Mouse (Mus musculus) heart, postnatal 0 days (tissue): ENCODE results near the gene Skil. TPM values are rescaled to one million over a fixed set of nuclear protein-coding genes. Genes with fewer than 3 reads are reported as not detected.

Source experiments
- ATAC-seq: fragments of 200-750 bp; cut with Nextera tagmentation; 2 replicates; pipeline ENCODE4 v1.8.0; 2017; ENCODE audit warnings: low read depth, moderate number of reproducible peaks, moderate library complexity; ENCODE audit not compliant: insufficient read depth
- DNase-seq: peaks from one replicate; pipeline ENCODE4 v3.0.0-alpha.2; 2016; ENCODE audit warnings: low spot score
- H3K27ac ChIP-seq: fragments of 300-500 bp; sonication (generic); 2 replicates; pipeline ENCODE4 v1.5.1; 2014; ENCODE audit warnings: low read depth, mild to moderate bottlenecking
- H3K27me3 ChIP-seq: fragments of 300-500 bp; sonication (generic); 2 replicates; pipeline ENCODE4 v1.6.1; 2014; ENCODE audit warnings: low read length, mixed read lengths; ENCODE audit not compliant: control insufficient read depth, insufficient read depth
- H3K36me3 ChIP-seq: fragments of 300-500 bp; sonication (generic); replicated peaks from 2 replicates; pipeline ENCODE4 v1.6.1; 2014; ENCODE audit warnings: low read length, mixed read lengths; ENCODE audit not compliant: control insufficient read depth, insufficient read depth
- H3K4me1 ChIP-seq: fragments of 300-500 bp; sonication (generic); 2 replicates; pipeline ENCODE4 v1.6.1; 2014; ENCODE audit warnings: antibody characterized with exemption; ENCODE audit not compliant: control insufficient read depth, insufficient read depth
- H3K4me2 ChIP-seq: fragments of 300-500 bp; sonication (generic); 2 replicates; pipeline ENCODE4 v1.6.1; 2014; ENCODE audit warnings: low read depth, mild to moderate bottlenecking, low read length, moderate library complexity
- H3K4me3 ChIP-seq: fragments of 300-500 bp; sonication (generic); 2 replicates; pipeline ENCODE4 v1.5.1; 2014; ENCODE audit warnings: low read depth, low read length
- H3K9ac ChIP-seq: fragments of 300-500 bp; sonication (generic); replicated peaks from 2 replicates; pipeline ENCODE4 v1.6.1; 2014; ENCODE audit warnings: low read depth, low read length, mixed read lengths
- H3K9me3 ChIP-seq: fragments of 300-500 bp; sonication (generic); replicated peaks from 2 replicates; pipeline ENCODE4 v1.6.1; 2016; ENCODE audit warnings: low read length; ENCODE audit not compliant: control insufficient read depth
- CTCF ChIP-seq: IDR thresholded peaks from 2 replicates; pipeline ENCODE4 v1.5.1; 2016; ENCODE audit warnings: antibody characterized with exemption, control low read depth, low read depth
- EP300 ChIP-seq: IDR thresholded peaks from 2 replicates; pipeline ENCODE4 v1.6.1; 2016; ENCODE audit warnings: antibody characterized with exemption, low read depth
- WGBS: fragments of 180-500 bp; shearing (Covaris S2); extraction: QIAGEN DNeasy Blood & Tissue Kit; methylation state at CpG from one replicate; pipeline ENCODE4 v1.1.7; 2014; 5-methylcytosine and 5-hydroxymethylcytosine counted together
- polyA plus RNA-seq: library from polyadenylated mRNA; unstranded; fragments of >200 nt; fragmentation: Nextera tagmentation; extraction: Ambion mirVana; gene quantifications from 2 replicates; pipeline ENCODE4 v1.2.1, GENCODE M21; 2015
- total RNA-seq: library from RNA; depleted of rRNA; stranded (reverse); fragments of >200 nt; gene quantifications from 2 replicates; pipeline ENCODE4 v1.2.3, GENCODE M21; 2014; ENCODE audit warnings: low replicate concordance

Gene Skil
- total and polyA plus RNA-seq, 2 experiments from 2014 or later: 10.7 to 13.1 TPM

- no peak for TF ChIP-seq EP300
- TF ChIP-seq CTCF: no peak
- H3K36me3 ChIP-seq: peaks cover 14% of the 10 kb centered on the region
- no peak overlapping the region for H3K9ac ChIP-seq
- peak overlapping the region; percentile 58 for H3K27ac ChIP-seq
- no peak overlapping the region for H3K4me2 ChIP-seq
- DNase-seq: peak; percentile 45
- no peak overlapping the region for H3K4me3 ChIP-seq
- H3K9me3 ChIP-seq: no peaks in the 10 kb centered on the region
- 0 out of 2 replicates have a peak, but pooled peaks cover 8% of the 10 kb centered on the region for H3K4me1 ChIP-seq
- WGBS: 48% methylated on average over 8 of the region's 8 CpGs
- H3K27me3 ChIP-seq: no peaks in the 10 kb centered on the region
- no peak for ATAC-seq
Measured at GRCm38 (mm10) chr3:31054888-31055287, 40.0 kb upstream of the Skil start.

- ATAC-seq (peak; percentile 79), DNase-seq (peak; percentile 73)
- H3K9ac ChIP-seq: peak overlapping the region; percentile 40
- peak overlapping the region; percentile 50 for H3K4me3 ChIP-seq
- TF ChIP-seq EP300: no peak
- TF ChIP-seq CTCF: peak; percentile 32
- H3K4me2 ChIP-seq: peak overlapping the region; percentile 60
- no peaks in the 10 kb centered on the region for H3K27me3 ChIP-seq
- H3K9me3 ChIP-seq: no peaks in the 10 kb centered on the region
- 0 out of 2 replicates have a peak, but pooled peaks cover 8% of the 10 kb centered on the region for H3K4me1 ChIP-seq
- H3K27ac ChIP-seq: peak overlapping the region; percentile 94
- H3K36me3 ChIP-seq: peaks cover 1% of the 10 kb centered on the region
- 16% methylated on average over 17 of the region's 17 CpGs for WGBS
Measured at GRCm38 (mm10) chr3:31056047-31056650, 38.7 kb upstream of the Skil start.

GRCm38 (mm10) chr3:31056651-31057627, 37.9 kb upstream of the Skil start:
- Histone ChIP-seq H3K4me1 (0 out of 2 replicates have a peak, but pooled peaks cover 8% of the 10 kb centered on the region), H3K27me3 (no peaks in the 10 kb centered on the region), H3K36me3 (no peaks in the 10 kb centered on the region), H3K4me3 (peak overlapping the region; percentile 50), H3K9me3 (no peaks in the 10 kb centered on the region), H3K27ac (peak overlapping the region; percentile 94), H3K9ac (peak overlapping the region; percentile 40), H3K4me2 (peak overlapping the region; percentile 60)
- under 1% methylated on average over 30 of the region's 30 CpGs for WGBS
- ATAC-seq: peak; percentile 91
- peak; percentile 95 for DNase-seq
- TF ChIP-seq CTCF: peak; percentile 98
- TF ChIP-seq EP300: peak; percentile 52; the same call in 1 of the 2 replicates

GRCm38 (mm10) chr3:31060745-31061102, 34.1 kb upstream of the Skil start:
- ATAC-seq (no peak), DNase-seq (no peak)
- Histone ChIP-seq H3K9me3 (no peaks in the 10 kb centered on the region), H3K36me3 (no peaks in the 10 kb centered on the region), H3K4me1 (no peaks in the 10 kb centered on the region), H3K9ac (no peak overlapping the region), H3K27ac (peak overlapping the region; percentile 39; the same call in 1 of the 2 replicates), H3K4me2 (peak overlapping the region; percentile 36; the same call in 1 of the 2 replicates), H3K4me3 (no peak overlapping the region), H3K27me3 (no peaks in the 10 kb centered on the region)
- TF ChIP-seq CTCF (no peak), EP300 (no peak)
- 80% methylated on average over 8 of the region's 8 CpGs for WGBS

- no peaks in the 10 kb centered on the region for H3K27me3 ChIP-seq
- H3K9me3 ChIP-seq: no peaks in the 10 kb centered on the region
- no peak overlapping the region for H3K9ac ChIP-seq
- no peaks in the 10 kb centered on the region for H3K4me1 ChIP-seq
- peak overlapping the region; percentile 36; the same call in 1 of the 2 replicates for H3K4me2 ChIP-seq
- H3K27ac ChIP-seq: peak overlapping the region; percentile 39; the same call in 1 of the 2 replicates
- TF ChIP-seq CTCF (no peak), EP300 (no peak)
- 64% methylated on average over 20 of the region's 20 CpGs for WGBS
- peak overlapping the region; percentile 9; the same call in 1 of the 2 replicates for H3K4me3 ChIP-seq
- H3K36me3 ChIP-seq: no peaks in the 10 kb centered on the region
- ATAC-seq (no peak), DNase-seq (no peak)
Measured at GRCm38 (mm10) chr3:31061103-31061785, 33.6 kb upstream of the Skil start.
